Mouse (Mus musculus) stomach, embryonic 15.5 days (tissue): ENCODE measurements around the gene Hist1h2ab. TPM values are rescaled to one million over a fixed set of nuclear protein-coding genes. Genes with fewer than 3 reads are reported as not detected.
"Not testable (repeated sequence)": the region's sequence is repeated elsewhere in the genome, so short reads cannot be mapped to it uniquely, and the experiment has no call there.

Experiments used
- ATAC-seq: fragments of 200-750 bp; cut with Nextera tagmentation; 2 replicates; pipeline ENCODE4 v1.8.0; 2017; ENCODE audit warnings: low read depth, moderate number of reproducible peaks, moderate TSS enrichment; ENCODE audit not compliant: insufficient read depth, low FRiP score
- H3K27ac ChIP-seq: fragments of 300-500 bp; sonication (generic); 2 replicates; pipeline ENCODE4 v1.5.1; 2015; ENCODE audit warnings: mild to moderate bottlenecking, inconsistent platforms
- H3K27me3 ChIP-seq: fragments of 300-500 bp; sonication (generic); replicated peaks from 2 replicates; pipeline ENCODE4 v1.6.1; 2015; ENCODE audit warnings: inconsistent platforms
- H3K36me3 ChIP-seq: fragments of 300-500 bp; sonication (generic); 2 replicates; pipeline ENCODE4 v1.6.1; 2015; ENCODE audit warnings: inconsistent platforms
- H3K4me1 ChIP-seq: fragments of 300-500 bp; sonication (generic); 2 replicates; pipeline ENCODE4 v1.6.1; 2015; ENCODE audit warnings: inconsistent platforms
- H3K4me2 ChIP-seq: fragments of 300-500 bp; sonication (generic); 2 replicates; pipeline ENCODE4 v1.6.1; 2015; ENCODE audit warnings: mild to moderate bottlenecking, inconsistent platforms
- H3K4me3 ChIP-seq: fragments of 300-500 bp; sonication (generic); replicated peaks from 2 replicates; pipeline ENCODE4 v1.5.1; 2015; ENCODE audit warnings: inconsistent platforms
- H3K9ac ChIP-seq: fragments of 300-500 bp; sonication (generic); 2 replicates; pipeline ENCODE4 v1.6.1; 2015; ENCODE audit warnings: inconsistent platforms
- H3K9me3 ChIP-seq: fragments of 300-500 bp; sonication (generic); 2 replicates; pipeline ENCODE4 v1.6.1; 2016; ENCODE audit warnings: inconsistent platforms
- WGBS: fragments of 180-500 bp; shearing (Covaris S2); methylation state at CpG from one replicate; pipeline ENCODE4 v1.1.7; 2015; 5-methylcytosine and 5-hydroxymethylcytosine counted together
- polyA plus RNA-seq: library from polyadenylated mRNA; unstranded; fragments of >200 nt; fragmentation: Nextera tagmentation; extraction: Ambion mirVana; gene quantifications from 2 replicates; pipeline ENCODE4 v1.2.1, GENCODE M21; 2015

The Hist1h2ab gene
- polyA plus RNA-seq: 43.8 and 63.1 TPM in 2 replicates

DNA sequence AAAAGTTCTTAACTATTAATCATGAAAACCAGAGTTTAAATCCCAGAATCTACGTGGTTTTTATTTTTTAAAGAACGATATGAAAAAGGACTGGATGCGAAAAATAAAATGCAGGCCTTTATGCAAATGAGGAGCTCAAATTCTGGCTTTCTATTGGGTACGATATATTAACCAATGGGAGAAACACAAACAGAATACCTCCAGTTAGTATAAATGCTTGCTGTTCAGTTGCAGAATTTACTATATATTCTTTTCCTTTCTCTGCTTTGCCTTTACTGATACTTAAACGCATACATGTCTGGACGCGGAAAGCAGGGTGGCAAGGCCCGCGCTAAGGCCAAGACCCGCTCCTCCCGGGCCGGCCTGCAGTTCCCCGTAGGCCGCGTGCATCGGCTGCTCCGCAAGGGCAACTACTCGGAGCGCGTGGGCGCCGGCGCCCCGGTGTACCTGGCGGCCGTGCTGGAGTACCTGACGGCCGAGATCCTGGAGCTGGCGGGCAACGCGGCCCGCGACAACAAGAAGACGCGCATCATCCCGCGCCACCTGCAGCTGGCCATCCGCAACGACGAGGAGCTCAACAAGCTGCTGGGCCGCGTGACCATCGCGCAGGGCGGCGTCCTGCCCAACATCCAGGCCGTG is at the start of gene Hist1h2ab:
Gene Hist1h2ab, plus strand, starts transcription at position 288 of the 639 bp plus-strand sequence.
- H3K4me3 ChIP-seq: peak within 1 kb of the TSS; percentile 43
- under 1% methylated on average over 33 of the region's 47 CpGs for WGBS
- peak; percentile 41 for ATAC-seq
- H3K36me3 ChIP-seq, H3K27me3 ChIP-seq, H3K4me1 ChIP-seq, H3K9me3 ChIP-seq: not testable (repeated sequence)
- peak within 1 kb of the TSS; percentile 96 for H3K27ac ChIP-seq
- H3K4me2 ChIP-seq: peak within 1 kb of the TSS; percentile 58
- H3K9ac ChIP-seq: peak within 1 kb of the TSS; percentile 44; the same call in 1 of the 2 replicates

DNA sequence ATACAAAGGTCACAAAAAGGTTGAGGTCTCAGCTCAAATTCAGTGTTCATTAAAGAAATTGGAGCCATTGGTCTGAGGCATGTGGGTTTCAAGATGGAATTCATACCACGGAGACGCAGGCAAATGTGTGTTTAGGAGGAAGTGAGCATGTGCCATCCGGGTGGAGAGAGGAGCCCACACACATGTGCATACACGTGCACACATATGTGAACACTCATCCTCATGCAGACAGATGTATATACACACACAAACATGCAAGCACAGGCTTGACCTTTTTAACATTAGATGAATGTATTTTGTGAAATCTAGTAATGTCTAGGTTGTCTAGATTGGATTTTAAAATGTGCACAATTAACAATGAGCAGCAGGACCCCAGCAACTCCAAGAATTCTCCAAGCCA is 48.7 kb upstream of the Hist1h2ab start:
- no peak for ATAC-seq
- WGBS: 73% methylated on average over 4 of the region's 4 CpGs
- H3K36me3 ChIP-seq: no peaks in the 10 kb centered on the region

DNA sequence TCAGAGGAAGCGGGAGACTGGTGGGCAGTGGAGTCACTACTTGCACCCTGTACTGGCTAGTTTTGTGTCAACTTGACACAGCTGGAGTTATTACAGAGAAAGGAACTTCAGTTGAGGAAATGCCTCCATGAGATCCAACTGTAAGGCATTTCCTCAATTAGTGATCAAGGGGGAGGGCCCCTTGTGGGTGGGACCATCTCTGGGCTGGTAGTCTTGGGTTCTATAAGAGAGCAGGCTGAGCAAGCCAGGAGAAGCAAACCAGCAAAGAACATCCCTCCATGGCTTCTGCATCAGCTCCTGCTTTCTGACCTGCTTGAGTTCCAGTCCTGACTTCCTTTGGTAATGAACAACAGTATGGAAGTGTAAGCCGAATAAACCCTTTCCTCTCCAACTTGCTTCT is 48.1 kb upstream of the Hist1h2ab start:
- not testable (repeated sequence) for H3K36me3 ChIP-seq, H3K4me1 ChIP-seq, H3K4me2 ChIP-seq, H3K4me3 ChIP-seq, H3K9me3 ChIP-seq, H3K27me3 ChIP-seq, H3K27ac ChIP-seq, H3K9ac ChIP-seq, ATAC-seq
- whole genome bisulfite sequencing: 75% methylated on average over 2 of the region's 2 CpGs

More for the DNA sequence above, 48.7 kb upstream of the Hist1h2ab start:
- Histone ChIP-seq H3K9me3 (no peaks in the 10 kb centered on the region), H3K4me2 (no peak overlapping the region), H3K27ac (no peak overlapping the region), H3K4me1 (peaks cover 4% of the 10 kb centered on the region; the same call in 1 of the 2 replicates), H3K27me3 (no peaks in the 10 kb centered on the region), H3K9ac (no peak overlapping the region), H3K4me3 (no peak overlapping the region)

DNA sequence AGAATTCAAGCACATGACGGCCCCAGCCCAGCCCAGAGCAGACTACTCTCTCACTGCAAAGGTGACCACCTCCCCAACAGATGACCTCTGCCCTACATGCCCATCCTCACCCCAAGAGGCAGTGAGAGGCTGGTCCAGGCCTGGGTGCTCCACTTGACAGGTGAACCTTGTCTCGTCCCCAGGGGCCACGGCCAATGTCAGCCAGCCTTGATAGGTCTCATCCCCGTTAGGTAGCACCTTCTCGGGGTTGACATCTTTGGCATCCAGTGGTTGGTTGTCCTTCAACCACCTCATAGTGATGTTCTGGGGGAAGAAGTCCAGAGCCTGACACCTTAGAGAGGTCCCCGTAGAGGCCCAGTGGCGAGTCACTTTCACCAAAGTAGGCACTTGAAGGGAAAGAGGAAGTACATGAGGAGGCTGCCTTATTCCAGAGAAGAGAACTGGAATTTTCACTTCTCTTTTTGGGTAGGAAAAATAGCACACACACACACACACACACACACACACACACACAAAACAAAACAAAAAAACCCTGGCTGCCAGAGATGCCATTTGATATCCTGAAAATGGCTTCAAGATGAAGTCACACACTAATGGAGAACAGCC is 45.1 kb upstream of the Hist1h2ab start:
- Histone ChIP-seq H3K4me1 (peaks cover 3% of the 10 kb centered on the region; the same call in 1 of the 2 replicates), H3K9ac (no peak overlapping the region), H3K27ac (no peak overlapping the region), H3K9me3 (no peaks in the 10 kb centered on the region), H3K4me3 (no peak overlapping the region), H3K4me2 (no peak overlapping the region), H3K27me3 (no peaks in the 10 kb centered on the region), H3K36me3 (no peaks in the 10 kb centered on the region)
- no peak for ATAC-seq
- WGBS: 86% methylated on average over 7 of the region's 7 CpGs

DNA sequence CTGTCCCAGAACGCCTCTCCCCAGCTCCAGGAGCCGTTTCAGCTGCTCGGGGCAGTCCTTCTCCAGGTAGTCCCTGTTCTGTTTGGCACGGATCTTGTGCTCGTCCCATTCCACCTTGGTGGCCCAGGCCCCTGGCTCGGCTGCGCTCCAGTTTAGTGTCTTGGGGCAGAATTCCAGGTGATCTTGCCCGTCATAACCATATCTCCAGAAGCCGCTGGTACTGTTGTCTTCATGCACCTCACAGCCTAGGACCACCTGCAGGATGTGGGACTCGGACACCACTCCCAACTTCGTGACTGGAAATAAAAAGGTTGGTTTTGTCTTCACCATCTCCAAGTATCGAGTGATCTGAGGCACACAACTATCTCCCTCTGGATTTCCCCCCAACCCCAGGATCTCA is 44.2 kb upstream of the Hist1h2ab start:
- no peak overlapping the region for H3K4me2 ChIP-seq
- no peaks in the 10 kb centered on the region for H3K36me3 ChIP-seq
- H3K9me3 ChIP-seq: no peaks in the 10 kb centered on the region
- H3K9ac ChIP-seq: no peak overlapping the region
- H3K4me3 ChIP-seq: no peak overlapping the region
- WGBS: 90% methylated on average over 12 of the region's 12 CpGs
- H3K27ac ChIP-seq: no peak overlapping the region
- ATAC-seq: no peak
- H3K4me1 ChIP-seq: no peaks in the 10 kb centered on the region
- H3K27me3 ChIP-seq: no peaks in the 10 kb centered on the region

GRCm38 (mm10) chr13:23708041-23708440 is 42.9 kb upstream of the Hist1h2ab start:
- no peak for ATAC-seq
- no peak overlapping the region for H3K4me2 ChIP-seq
- no peaks in the 10 kb centered on the region for H3K4me1 ChIP-seq
- no peaks in the 10 kb centered on the region for H3K36me3 ChIP-seq
- H3K4me3 ChIP-seq: no peak overlapping the region
- 84% methylated on average over 4 of the region's 4 CpGs for WGBS
- H3K27me3 ChIP-seq: no peaks in the 10 kb centered on the region
- no peak overlapping the region for H3K9ac ChIP-seq
- H3K27ac ChIP-seq: no peak overlapping the region
- H3K9me3 ChIP-seq: no peaks in the 10 kb centered on the region

DNA sequence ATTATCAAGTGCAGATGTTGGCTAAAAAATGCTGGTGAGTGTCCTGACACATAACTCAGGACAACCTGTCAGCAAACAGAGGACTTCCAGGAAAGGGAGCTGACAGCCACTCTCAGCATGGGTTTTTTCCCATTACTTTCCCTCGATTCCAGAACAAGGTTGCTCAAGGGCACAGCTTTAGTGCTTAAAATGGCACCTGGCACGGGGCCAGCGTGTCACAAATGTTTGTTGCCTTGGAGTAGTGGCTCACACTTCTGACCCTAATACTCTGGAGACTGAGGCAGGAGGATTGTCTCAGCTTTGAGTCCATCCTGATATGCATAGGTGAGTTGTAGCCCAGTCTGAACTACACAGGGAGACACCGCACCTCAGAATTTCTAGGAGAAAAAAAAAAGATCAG is 42.3 kb upstream of the Hist1h2ab start:
- Histone ChIP-seq H3K4me3 (no peak overlapping the region), H3K9ac (no peak overlapping the region), H3K4me1 (no peaks in the 10 kb centered on the region), H3K27me3 (no peaks in the 10 kb centered on the region), H3K4me2 (no peak overlapping the region), H3K9me3 (no peaks in the 10 kb centered on the region), H3K36me3 (no peaks in the 10 kb centered on the region), H3K27ac (no peak overlapping the region)
- WGBS: 64% methylated on average over 4 of the region's 4 CpGs
- ATAC-seq: no peak

DNA sequence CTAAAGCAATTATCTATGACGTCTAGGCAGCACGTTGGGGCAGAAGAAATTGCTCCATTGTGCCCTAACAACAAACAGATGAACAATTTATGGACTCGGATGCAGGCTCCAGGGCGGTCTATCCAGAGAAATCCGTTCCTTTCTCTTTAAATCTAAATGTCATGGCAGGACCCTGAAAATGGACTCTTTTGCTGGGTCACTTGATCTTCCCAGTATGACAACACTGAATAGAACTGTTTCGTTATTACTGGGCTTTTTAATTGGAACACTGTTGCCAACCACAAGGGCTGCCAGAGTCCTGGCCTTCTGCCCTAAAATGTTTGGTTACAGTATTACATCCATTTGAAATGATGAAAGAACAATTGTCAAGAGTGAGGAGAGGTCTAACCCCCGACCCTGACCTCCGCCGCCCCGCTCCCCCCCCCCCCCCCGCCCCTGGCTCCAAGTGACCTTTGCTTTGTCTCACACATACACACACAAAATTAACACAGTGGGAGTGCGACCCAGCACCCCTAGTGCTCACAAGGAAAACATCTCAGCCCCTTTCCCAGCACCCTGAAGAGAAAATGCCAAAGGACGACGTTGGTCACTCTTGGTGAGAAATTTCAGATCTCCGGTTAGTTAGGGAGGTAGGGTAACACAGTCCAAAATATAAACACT is 41.1 kb upstream of the Hist1h2ab start:
- Histone ChIP-seq H3K4me1 (no peaks in the 10 kb centered on the region), H3K9ac (peak overlapping the region; percentile 16; the same call in 1 of the 2 replicates), H3K4me2 (peak overlapping the region; percentile 66), H3K27me3 (no peaks in the 10 kb centered on the region), H3K9me3 (no peaks in the 10 kb centered on the region), H3K27ac (no peak overlapping the region), H3K36me3 (no peaks in the 10 kb centered on the region), H3K4me3 (peak overlapping the region; percentile 45)
- ATAC-seq: no peak
- 26% methylated on average over 15 of the region's 15 CpGs for WGBS

- Histone ChIP-seq H3K9ac (peak within 1 kb of the TSS; percentile 16; the same call in 1 of the 2 replicates), H3K4me1 (no peaks in the 10 kb centered on the region), H3K36me3 (no peaks in the 10 kb centered on the region), H3K27me3 (no peaks in the 10 kb centered on the region), H3K9me3 (no peaks in the 10 kb centered on the region), H3K4me3 (peak within 1 kb of the TSS; percentile 45), H3K4me2 (peak within 1 kb of the TSS; percentile 66), H3K27ac (0 out of 2 replicates have a peak within 1 kb of the TSS, but pooled peaks have one; percentile 1)
- no peak; the same call in 1 of the 2 replicates for ATAC-seq
- WGBS: 4% methylated on average over 17 of the region's 17 CpGs
Observed at GRCm38 (mm10) chr13:23710374-23711089, 40.4 kb upstream of the Hist1h2ab start, which contains the start of gene Hfe. Hfe (minus strand) TSS chr13:23710854.

- 80% methylated on average over 5 of the region's 5 CpGs for WGBS
- Histone ChIP-seq H3K4me3 (no peak overlapping the region), H3K27me3 (no peaks in the 10 kb centered on the region), H3K36me3 (no peaks in the 10 kb centered on the region), H3K4me1 (no peaks in the 10 kb centered on the region), H3K9me3 (no peaks in the 10 kb centered on the region), H3K9ac (no peak overlapping the region), H3K4me2 (no peak overlapping the region), H3K27ac (no peak overlapping the region)
- no peak for ATAC-seq
Observed at GRCm38 (mm10) chr13:23716261-23717042, 34.5 kb upstream of the Hist1h2ab start.

- H3K4me3 ChIP-seq: no peak overlapping the region
- no peak overlapping the region for H3K4me2 ChIP-seq
- no peak overlapping the region for H3K9ac ChIP-seq
- H3K27ac ChIP-seq: no peak overlapping the region
- no peak for ATAC-seq
- no peaks in the 10 kb centered on the region for H3K36me3 ChIP-seq
- 50% methylated on average over 11 of the region's 11 CpGs for WGBS
- no peaks in the 10 kb centered on the region for H3K27me3 ChIP-seq
- no peaks in the 10 kb centered on the region for H3K4me1 ChIP-seq
- H3K9me3 ChIP-seq: no peaks in the 10 kb centered on the region
Observed at GRCm38 (mm10) chr13:23717176-23717575, 33.8 kb upstream of the Hist1h2ab start.
